Mouse (Mus musculus): Measurements from ENCODE around the gene Rtn4rl1.

The Rtn4rl1 gene

GRCm38 (mm10) chr11:75246589-75246988 lies 53.0 kb downstream of the Rtn4rl1 start:
- DNase-seq (ENCODE audit: extremely low read depth, low read depth, low spot score): no peak

- no peak for DNase-seq (ENCODE audit: extremely low read depth, low read depth, low spot score)
These were observed 53.7 kb downstream of the Rtn4rl1 start for GRCm38 (mm10) chr11:75247137-75247730.

GRCm38 (mm10) chr11:75249588-75249987 lies 56.0 kb downstream of the Rtn4rl1 start:
- no peak for DNase-seq (ENCODE audit: extremely low read depth, low read depth, low spot score)

- no peak for DNase-seq (ENCODE audit: extremely low read depth, low read depth, low spot score)
These were observed 57.5 kb downstream of the Rtn4rl1 start for GRCm38 (mm10) chr11:75251006-75251512.

GRCm38 (mm10) chr11:75251557-75252070 lies 58.0 kb downstream of the Rtn4rl1 start:
- no peak for DNase-seq (ENCODE audit: extremely low read depth, low read depth, low spot score)

- no peak for DNase-seq (ENCODE audit: extremely low read depth, low read depth, low spot score)
These were observed 60.8 kb downstream of the Rtn4rl1 start for GRCm38 (mm10) chr11:75254252-75254912.

- DNase-seq (ENCODE audit: extremely low read depth, low read depth, low spot score): no peak
These were observed 61.7 kb downstream of the Rtn4rl1 start for GRCm38 (mm10) chr11:75255330-75255729.

- no peak for DNase-seq (ENCODE audit: extremely low read depth, low read depth, low spot score)
These were observed 63.6 kb downstream of the Rtn4rl1 start for GRCm38 (mm10) chr11:75257056-75257648.

- no peak for DNase-seq (ENCODE audit: extremely low read depth, low read depth, low spot score)
These were observed 65.8 kb downstream of the Rtn4rl1 start for GRCm38 (mm10) chr11:75259416-75259815.

GRCm38 (mm10) chr11:75259996-75260561 lies 66.5 kb downstream of the Rtn4rl1 start:
- DNase-seq (ENCODE audit: extremely low read depth, low read depth, low spot score): no peak

GRCm38 (mm10) chr11:75261016-75261415 lies 67.4 kb downstream of the Rtn4rl1 start:
- DNase-seq (ENCODE audit: extremely low read depth, low read depth, low spot score): no peak

GRCm38 (mm10) chr11:75261730-75262129 lies 68.1 kb downstream of the Rtn4rl1 start:
- DNase-seq (ENCODE audit: extremely low read depth, low read depth, low spot score): no peak

- DNase-seq (ENCODE audit: extremely low read depth, low read depth, low spot score): no peak
These were observed 68.6 kb downstream of the Rtn4rl1 start for GRCm38 (mm10) chr11:75262181-75262580.

- DNase-seq (ENCODE audit: extremely low read depth, low read depth, low spot score): no peak
These were observed 69.2 kb downstream of the Rtn4rl1 start for GRCm38 (mm10) chr11:75262791-75263190.

GRCm38 (mm10) chr11:75263274-75263963 lies 69.8 kb downstream of the Rtn4rl1 start:
- no peak for DNase-seq (ENCODE audit: extremely low read depth, low read depth, low spot score)

- DNase-seq (ENCODE audit: extremely low read depth, low read depth, low spot score): no peak
These were observed 70.4 kb downstream of the Rtn4rl1 start for GRCm38 (mm10) chr11:75263964-75264312.

GRCm38 (mm10) chr11:75264550-75264949 lies 71.0 kb downstream of the Rtn4rl1 start:
- DNase-seq (ENCODE audit: extremely low read depth, low read depth, low spot score): no peak

GRCm38 (mm10) chr11:75265545-75265944 lies 72.0 kb downstream of the Rtn4rl1 start:
- DNase-seq (ENCODE audit: extremely low read depth, low read depth, low spot score): no peak

GRCm38 (mm10) chr11:75267826-75268281 lies 74.3 kb downstream of the Rtn4rl1 start:
- no peak for DNase-seq (ENCODE audit: extremely low read depth, low read depth, low spot score)

GRCm38 (mm10) chr11:75268492-75268891 lies 74.9 kb downstream of the Rtn4rl1 start:
- no peak for DNase-seq (ENCODE audit: extremely low read depth, low read depth, low spot score)

GRCm38 (mm10) chr11:75269213-75269612 lies 75.6 kb downstream of the Rtn4rl1 start:
- no peak for DNase-seq (ENCODE audit: extremely low read depth, low read depth, low spot score)

Measured in fat pad, adult 2 months (tissue).